Mouse (Mus musculus) central nervous system, embryonic 18 days (tissue): ENCODE data around the gene Uqcc1. TPM values are rescaled to one million over a fixed set of nuclear protein-coding genes. Genes with fewer than 3 reads are reported as not detected.

ENCODE experiments used
- polyA plus RNA-seq: library from polyadenylated mRNA; depleted of rRNA; stranded (reverse); fragments of >200 nt; gene quantifications from 2 replicates; pipeline ENCODE4 v1.2.3, GENCODE M21; 2012; rRNA removed

The Uqcc1 gene
- 52.4 and 54.0 TPM in 2 replicates for polyA plus RNA-seq

GRCm38 (mm10) chr2:155929531-155930442, at the start of gene Uqcc1:
Gene Uqcc1, minus strand, starts transcription at chr2:155930310.

GRCm38 (mm10) chr2:155956134-155957059, 26.3 kb upstream of the Uqcc1 start, which contains the start of gene Cep250:
Gene Cep250, plus strand, starts transcription at chr2:155956458.

GRCm38 (mm10) chr2:155945124-155945523, 15.0 kb upstream of the Uqcc1 start, which contains the start of gene Gdf5:
Gene Gdf5, minus strand, starts transcription at chr2:155945367.

GRCm38 (mm10) chr2:155940681-155941080, 10.6 kb upstream of the Uqcc1 start, which contains the start of gene Gm15557:
Gene Gm15557, plus strand, starts transcription at chr2:155940728.

GRCm38 (mm10) chr2:155834732-155835131, 95.4 kb downstream of the Uqcc1 start, which contains the start of gene Fam83c:
Gene Fam83c, minus strand, starts transcription at chr2:155834854.

GRCm38 (mm10) chr2:155826630-155827424, 103.3 kb downstream of the Uqcc1 start, which contains the start of gene Eif6:
Gene Eif6, minus strand, starts transcription at chr2:155826925.

GRCm38 (mm10) chr2:155819392-155819448, 110.9 kb downstream of the Uqcc1 start, which contains the start of gene BC029722:
Gene BC029722, minus strand, starts transcription at chr2:155819426.

Other genes with a start within 250 kb of the Uqcc1 start
- gene Trpc4ap, start 237.9 kb downstream of the Uqcc1 start, polyA plus RNA-seq, result 158 and 171 TPM in 2 replicates
- 75.1 and 76.4 TPM in 2 replicates for gene Edem2, start 200.8 kb downstream of the Uqcc1 start, polyA plus RNA-seq
- not detected in 2 replicates for gene Gm17581, start 194.4 kb downstream of the Uqcc1 start, polyA plus RNA-seq
- 2.1 TPM in 2 replicates for gene Procr, start 179.2 kb downstream of the Uqcc1 start, polyA plus RNA-seq
- 86.0 and 89.4 TPM in 2 replicates for gene Mmp24, start 155.0 kb downstream of the Uqcc1 start, polyA plus RNA-seq
- gene BC029722, start 110.9 kb downstream of the Uqcc1 start, polyA plus RNA-seq, result 34.6 and 35.2 TPM in 2 replicates
- gene Eif6, start 103.4 kb downstream of the Uqcc1 start, polyA plus RNA-seq, result 75.0 and 88.9 TPM in 2 replicates
- gene Fam83c, start 95.5 kb downstream of the Uqcc1 start, polyA plus RNA-seq, result not detected in 2 replicates
- not detected in 2 replicates for gene Gm15557, start 10.4 kb upstream of the Uqcc1 start, polyA plus RNA-seq
- gene Gdf5, start 15.1 kb upstream of the Uqcc1 start, polyA plus RNA-seq, result 1.2 and 1.6 TPM in 2 replicates
- 20.5 and 20.6 TPM in 2 replicates for gene Cep250, start 26.1 kb upstream of the Uqcc1 start, polyA plus RNA-seq
- gene 6430550D23Rik, start 77.7 kb upstream of the Uqcc1 start, polyA plus RNA-seq, result 2.8 and 3.5 TPM in 2 replicates
- 477 and 481 TPM in 2 replicates for gene Ergic3, start 77.7 kb upstream of the Uqcc1 start, polyA plus RNA-seq
- 0.04 and 0.12 TPM in 2 replicates for gene Fer1l4, start 122.6 kb upstream of the Uqcc1 start, polyA plus RNA-seq
- gene Spag4, start 134.9 kb upstream of the Uqcc1 start, polyA plus RNA-seq, result 8.9 and 9.7 TPM in 2 replicates
- gene Cpne1, start 181.7 kb upstream of the Uqcc1 start, polyA plus RNA-seq, result 58.3 and 63.6 TPM in 2 replicates
- gene Rbm12, start 181.7 kb upstream of the Uqcc1 start, polyA plus RNA-seq, result 15.9 and 19.6 TPM in 2 replicates
- 4.6 and 7.3 TPM in 2 replicates for gene Gm28036, start 196.8 kb upstream of the Uqcc1 start, polyA plus RNA-seq
- gene Romo1, start 213.7 kb upstream of the Uqcc1 start, polyA plus RNA-seq, result 398 and 404 TPM in 2 replicates
- gene Nfs1, start 213.9 kb upstream of the Uqcc1 start, polyA plus RNA-seq, result 42.8 and 44.2 TPM in 2 replicates
- 153 TPM in 2 replicates for gene Rbm39, start 249.9 kb upstream of the Uqcc1 start, polyA plus RNA-seq